Mouse (Mus musculus): Measurements from ENCODE around the gene Adam1b. TPM values are rescaled to one million over a fixed set of nuclear protein-coding genes. Genes with fewer than 3 reads are reported as not detected.
A peak's percentile ranks its signal among the peaks of the same experiment; 100 is the strongest.

Gene Adam1b
- polyA plus RNA-seq (2014; fragmentation: Nextera tagmentation; extraction: Ambion mirVana) = 0.08 and 0.09 TPM in 2 replicates

GRCm38 (mm10) chr5:121503231-121503630, at the start of gene Adam1b:
TSS of gene Adam1b (minus strand) at chr5:121503435.
- WGBS = 81% methylated on average over 3 of the region's 3 CpGs
- no peak within 1 kb of the TSS for H3K4me2 ChIP-seq (replicated peaks; ENCODE audit: low read depth, low read length)
- no peaks in the 10 kb centered on the region for H3K4me1 ChIP-seq (ENCODE audit: control insufficient read depth, insufficient read depth, low read length)
- H3K4me3 ChIP-seq (ENCODE audit: low read length) = no peak within 1 kb of the TSS
- ATAC-seq (ENCODE audit: low FRiP score, low TSS enrichment) = no peak
- H3K36me3 ChIP-seq (ENCODE audit: control insufficient read depth, insufficient read depth, low read length) = no peaks in the 10 kb centered on the region
- no peaks in the 10 kb centered on the region for H3K27me3 ChIP-seq (ENCODE audit: control insufficient read depth, insufficient read depth, low read length)
- no peak within 1 kb of the TSS for H3K27ac ChIP-seq (ENCODE audit: low read depth, low read length)
- H3K9me3 ChIP-seq (ENCODE audit: control insufficient read depth, low read length) = no peaks in the 10 kb centered on the region
- H3K9ac ChIP-seq (ENCODE audit: low read depth, low read length) = no peak within 1 kb of the TSS

- Histone ChIP-seq H3K4me1 (ENCODE audit: control insufficient read depth, insufficient read depth, low read length) (peaks cover 11% of the 10 kb centered on the region), H3K4me3 (ENCODE audit: low read length) (no peak overlapping the region), H3K4me2 (replicated peaks; ENCODE audit: low read depth, low read length) (no peak overlapping the region), H3K36me3 (ENCODE audit: control insufficient read depth, insufficient read depth, low read length) (no peaks in the 10 kb centered on the region), H3K27ac (ENCODE audit: low read depth, low read length) (peak overlapping the region; percentile 15), H3K9me3 (ENCODE audit: control insufficient read depth, low read length) (peaks cover 3% of the 10 kb centered on the region; the same call in 1 of the 2 replicates), H3K27me3 (ENCODE audit: control insufficient read depth, insufficient read depth, low read length) (no peaks in the 10 kb centered on the region), H3K9ac (ENCODE audit: low read depth, low read length) (no peak overlapping the region)
- ATAC-seq (ENCODE audit: low FRiP score, low TSS enrichment) = no peak
- 41% methylated on average over 7 of the region's 7 CpGs for WGBS
These were observed 46.0 kb upstream of the Adam1b start for GRCm38 (mm10) chr5:121549196-121549595.

- H3K9ac ChIP-seq (ENCODE audit: low read depth, low read length) = no peak overlapping the region
- no peaks in the 10 kb centered on the region for H3K27me3 ChIP-seq (ENCODE audit: control insufficient read depth, insufficient read depth, low read length)
- H3K4me1 ChIP-seq (ENCODE audit: control insufficient read depth, insufficient read depth, low read length) = peaks cover 16% of the 10 kb centered on the region
- no peak overlapping the region for H3K4me3 ChIP-seq (ENCODE audit: low read length)
- peaks cover 3% of the 10 kb centered on the region; the same call in 1 of the 2 replicates for H3K9me3 ChIP-seq (ENCODE audit: control insufficient read depth, low read length)
- H3K4me2 ChIP-seq (replicated peaks; ENCODE audit: low read depth, low read length) = no peak overlapping the region
- no peak for ATAC-seq (ENCODE audit: low FRiP score, low TSS enrichment)
- H3K27ac ChIP-seq (ENCODE audit: low read depth, low read length) = no peak overlapping the region
- H3K36me3 ChIP-seq (ENCODE audit: control insufficient read depth, insufficient read depth, low read length) = no peaks in the 10 kb centered on the region
- WGBS = 91% methylated on average over 3 of the region's 3 CpGs
These were observed 43.8 kb upstream of the Adam1b start for GRCm38 (mm10) chr5:121547084-121547483.

GRCm38 (mm10) chr5:121546530-121546895, 43.3 kb upstream of the Adam1b start:
- no peak for ATAC-seq (ENCODE audit: low FRiP score, low TSS enrichment)
- H3K4me2 ChIP-seq (replicated peaks; ENCODE audit: low read depth, low read length) = peak overlapping the region; percentile 93
- peak overlapping the region; percentile 100 for H3K4me3 ChIP-seq (ENCODE audit: low read length)
- H3K9ac ChIP-seq (ENCODE audit: low read depth, low read length) = peak overlapping the region; percentile 99
- WGBS = 38% methylated on average over 6 of the region's 6 CpGs
- peaks cover 16% of the 10 kb centered on the region for H3K4me1 ChIP-seq (ENCODE audit: control insufficient read depth, insufficient read depth, low read length)
- H3K36me3 ChIP-seq (ENCODE audit: control insufficient read depth, insufficient read depth, low read length) = no peaks in the 10 kb centered on the region
- H3K27ac ChIP-seq (ENCODE audit: low read depth, low read length) = no peak overlapping the region
- peaks cover 3% of the 10 kb centered on the region; the same call in 1 of the 2 replicates for H3K9me3 ChIP-seq (ENCODE audit: control insufficient read depth, low read length)
- no peaks in the 10 kb centered on the region for H3K27me3 ChIP-seq (ENCODE audit: control insufficient read depth, insufficient read depth, low read length)

- H3K36me3 ChIP-seq (ENCODE audit: control insufficient read depth, insufficient read depth, low read length) = no peaks in the 10 kb centered on the region
- ATAC-seq (ENCODE audit: low FRiP score, low TSS enrichment) = peak; percentile 94
- peaks cover 16% of the 10 kb centered on the region for H3K4me1 ChIP-seq (ENCODE audit: control insufficient read depth, insufficient read depth, low read length)
- H3K27ac ChIP-seq (ENCODE audit: low read depth, low read length) = peak within 1 kb of the TSS; percentile 89
- peak within 1 kb of the TSS; percentile 93 for H3K4me2 ChIP-seq (replicated peaks; ENCODE audit: low read depth, low read length)
- H3K4me3 ChIP-seq (ENCODE audit: low read length) = peak within 1 kb of the TSS; percentile 100
- WGBS = 2% methylated on average over 46 of the region's 55 CpGs
- no peaks in the 10 kb centered on the region for H3K27me3 ChIP-seq (ENCODE audit: control insufficient read depth, insufficient read depth, low read length)
- peaks cover 2% of the 10 kb centered on the region; the same call in 1 of the 2 replicates for H3K9me3 ChIP-seq (ENCODE audit: control insufficient read depth, low read length)
- peak within 1 kb of the TSS; percentile 99 for H3K9ac ChIP-seq (ENCODE audit: low read depth, low read length)
These were observed 42.7 kb upstream of the Adam1b start, which contains the start of gene Mapkapk5 for GRCm38 (mm10) chr5:121545793-121546529. TSS of gene Mapkapk5 (minus strand) at chr5:121545905.

- 1% methylated on average over 54 of the region's 97 CpGs for WGBS
- no peaks in the 10 kb centered on the region for H3K27me3 ChIP-seq (ENCODE audit: control insufficient read depth, insufficient read depth, low read length)
- H3K4me1 ChIP-seq (ENCODE audit: control insufficient read depth, insufficient read depth, low read length) = peaks cover 16% of the 10 kb centered on the region
- no peaks in the 10 kb centered on the region for H3K9me3 ChIP-seq (ENCODE audit: control insufficient read depth, low read length)
- no peaks in the 10 kb centered on the region for H3K36me3 ChIP-seq (ENCODE audit: control insufficient read depth, insufficient read depth, low read length)
- H3K9ac ChIP-seq (ENCODE audit: low read depth, low read length) = peak within 1 kb of the TSS; percentile 99
- ATAC-seq (ENCODE audit: low FRiP score, low TSS enrichment) = peak; percentile 30
- H3K4me3 ChIP-seq (ENCODE audit: low read length) = peak within 1 kb of the TSS; percentile 100
- H3K4me2 ChIP-seq (replicated peaks; ENCODE audit: low read depth, low read length) = peak within 1 kb of the TSS; percentile 93
- H3K27ac ChIP-seq (ENCODE audit: low read depth, low read length) = peak within 1 kb of the TSS; percentile 89
These were observed 41.9 kb upstream of the Adam1b start, which contains the start of the genes Adam1a and Gm42878 for GRCm38 (mm10) chr5:121544910-121545792. TSS of gene Adam1a (minus strand) at chr5:121545482. TSS of gene Gm42878 (minus strand) at chr5:121545482.

- Histone ChIP-seq H3K27ac (ENCODE audit: low read depth, low read length) (no peak overlapping the region), H3K9ac (ENCODE audit: low read depth, low read length) (no peak overlapping the region), H3K36me3 (ENCODE audit: control insufficient read depth, insufficient read depth, low read length) (peaks cover 3% of the 10 kb centered on the region; the same call in 1 of the 2 replicates), H3K27me3 (ENCODE audit: control insufficient read depth, insufficient read depth, low read length) (no peaks in the 10 kb centered on the region), H3K4me2 (replicated peaks; ENCODE audit: low read depth, low read length) (no peak overlapping the region), H3K4me1 (ENCODE audit: control insufficient read depth, insufficient read depth, low read length) (peaks cover 16% of the 10 kb centered on the region), H3K9me3 (ENCODE audit: control insufficient read depth, low read length) (no peaks in the 10 kb centered on the region), H3K4me3 (ENCODE audit: low read length) (no peak overlapping the region)
- ATAC-seq (ENCODE audit: low FRiP score, low TSS enrichment) = no peak
- WGBS = 55% methylated on average over 3 of the region's 3 CpGs
These were observed 40.1 kb upstream of the Adam1b start for GRCm38 (mm10) chr5:121543370-121543769.

- H3K4me1 ChIP-seq (ENCODE audit: control insufficient read depth, insufficient read depth, low read length) = peaks cover 11% of the 10 kb centered on the region
These were observed 38.0 kb upstream of the Adam1b start for GRCm38 (mm10) chr5:121541235-121541634.

More at GRCm38 (mm10) chr5:121541235-121541634, 38.0 kb upstream of the Adam1b start:
- Histone ChIP-seq H3K4me2 (replicated peaks; ENCODE audit: low read depth, low read length) (no peak overlapping the region), H3K9ac (ENCODE audit: low read depth, low read length) (no peak overlapping the region), H3K27ac (ENCODE audit: low read depth, low read length) (no peak overlapping the region), H3K36me3 (ENCODE audit: control insufficient read depth, insufficient read depth, low read length) (peaks cover 17% of the 10 kb centered on the region; the same call in 1 of the 2 replicates), H3K9me3 (ENCODE audit: control insufficient read depth, low read length) (no peaks in the 10 kb centered on the region), H3K4me3 (ENCODE audit: low read length) (no peak overlapping the region), H3K27me3 (ENCODE audit: control insufficient read depth, insufficient read depth, low read length) (no peaks in the 10 kb centered on the region)
- WGBS = 85% methylated on average over 7 of the region's 7 CpGs
- ATAC-seq (ENCODE audit: low FRiP score, low TSS enrichment) = no peak

All from kidney, embryonic 14.5 days (tissue).